Mouse (Mus musculus) splenic B cell, adult 2 months (primary cell): ENCODE measurements around the gene Limch1.

Source experiments
- DNase-seq: peaks from one replicate; pipeline ENCODE4 v3.0.0-alpha.2; 2011; ENCODE audit warnings: low read depth, low spot score
- H3K27me3 ChIP-seq: 2 replicates; pipeline ENCODE4 v1.6.1; 2012; ENCODE audit warnings: mild to moderate bottlenecking, low read length, moderate library complexity, mixed read lengths; ENCODE audit not compliant: control insufficient read depth, poor library complexity, insufficient read depth, severe bottlenecking
- H3K36me3 ChIP-seq: 2 replicates; pipeline ENCODE4 v1.6.1; 2012; ENCODE audit warnings: mild to moderate bottlenecking, low read length, moderate library complexity, mixed read lengths; ENCODE audit not compliant: control insufficient read depth, poor library complexity, insufficient read depth, severe bottlenecking

Gene Limch1

GRCm38 (mm10) chr5:66723626-66724025 is 22.0 kb upstream of the Limch1 start:
- DNase-seq, result no peak
- Histone ChIP-seq H3K36me3 (no peaks in the 10 kb centered on the region), H3K27me3 (no peaks in the 10 kb centered on the region)

GRCm38 (mm10) chr5:66729306-66729705 is 16.3 kb upstream of the Limch1 start:
- H3K27me3 ChIP-seq, result no peaks in the 10 kb centered on the region
- no peak for DNase-seq
- no peaks in the 10 kb centered on the region for H3K36me3 ChIP-seq

DNA sequence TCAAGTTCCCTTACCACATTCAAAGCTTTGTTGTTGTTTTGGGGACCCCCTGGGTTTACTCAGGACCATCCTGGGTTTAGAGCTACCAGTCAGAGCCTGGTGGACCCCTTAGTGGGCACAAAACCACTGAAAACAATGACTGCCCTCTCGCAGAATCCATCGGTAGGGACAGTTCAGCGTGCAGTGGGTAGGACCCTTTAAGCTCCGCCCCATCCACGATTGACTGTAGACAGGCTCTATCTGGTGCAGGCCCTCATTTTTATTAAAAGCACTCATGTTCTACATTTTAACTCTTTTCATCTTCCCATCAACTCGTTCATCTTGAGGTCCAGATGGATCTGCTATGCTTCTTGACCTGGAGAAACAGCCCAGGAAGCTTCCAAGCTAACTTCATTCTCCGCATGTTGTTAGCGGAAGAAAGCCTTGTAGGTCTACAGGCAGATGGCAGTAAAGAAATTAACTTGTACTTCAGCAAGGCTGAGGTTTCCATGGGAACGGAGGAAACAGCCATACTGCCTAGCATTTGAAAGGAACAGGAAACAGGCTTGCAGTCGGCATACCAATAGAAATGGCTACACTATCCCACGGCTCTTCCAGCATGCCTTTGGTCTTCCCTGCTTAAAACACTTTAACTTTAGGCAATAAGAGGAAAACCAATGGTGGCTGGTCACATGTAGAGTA is 14.9 kb upstream of the Limch1 start:
- H3K36me3 ChIP-seq, result no peaks in the 10 kb centered on the region
- no peak for DNase-seq
- no peaks in the 10 kb centered on the region for H3K27me3 ChIP-seq

DNA sequence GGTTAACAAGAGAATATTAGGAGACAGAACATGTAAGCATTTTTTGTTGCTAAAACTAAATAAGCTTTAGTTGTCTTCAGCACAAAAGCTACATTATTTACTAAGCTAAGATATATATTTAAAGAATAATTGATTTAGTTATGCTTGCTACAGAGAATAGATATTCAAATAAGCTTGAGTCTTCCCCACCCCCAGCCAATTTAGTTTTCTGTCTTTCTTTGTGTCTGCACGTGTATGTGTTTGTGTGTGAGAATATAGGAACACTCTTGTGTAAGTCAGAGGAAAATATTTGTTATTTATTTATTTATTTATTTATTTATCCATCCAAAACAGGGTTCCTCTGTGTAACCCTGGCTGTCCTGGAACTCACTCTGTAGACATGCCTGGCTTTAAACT is 14.3 kb upstream of the Limch1 start:
- no peak for DNase-seq
- H3K36me3 ChIP-seq, result no peaks in the 10 kb centered on the region
- no peaks in the 10 kb centered on the region for H3K27me3 ChIP-seq

- no peaks in the 10 kb centered on the region for H3K36me3 ChIP-seq
- no peaks in the 10 kb centered on the region for H3K27me3 ChIP-seq
- no peak for DNase-seq
Measured at GRCm38 (mm10) chr5:66733556-66733955, 12.1 kb upstream of the Limch1 start.

DNA sequence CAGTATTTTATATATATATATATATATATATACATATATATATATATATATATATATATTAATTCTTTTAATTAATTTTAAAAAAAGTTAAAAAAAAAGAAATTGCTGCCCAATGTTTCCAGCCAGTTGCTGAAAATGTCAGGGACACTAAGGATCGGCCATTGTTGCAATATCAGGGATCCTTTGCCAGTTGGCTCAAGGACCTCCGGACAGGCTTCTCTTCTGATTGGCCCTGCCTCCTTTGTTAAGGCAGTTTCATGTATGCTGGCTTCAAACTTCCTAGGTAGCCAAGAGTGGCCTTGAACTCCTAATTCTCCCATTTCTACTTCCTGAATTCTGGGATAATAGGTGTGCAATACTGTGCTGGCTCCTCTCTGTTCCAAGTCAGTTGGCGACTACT is 6.3 kb upstream of the Limch1 start:
- H3K27me3 ChIP-seq, result no peaks in the 10 kb centered on the region
- H3K36me3 ChIP-seq, result no peaks in the 10 kb centered on the region
- no peak for DNase-seq

DNA sequence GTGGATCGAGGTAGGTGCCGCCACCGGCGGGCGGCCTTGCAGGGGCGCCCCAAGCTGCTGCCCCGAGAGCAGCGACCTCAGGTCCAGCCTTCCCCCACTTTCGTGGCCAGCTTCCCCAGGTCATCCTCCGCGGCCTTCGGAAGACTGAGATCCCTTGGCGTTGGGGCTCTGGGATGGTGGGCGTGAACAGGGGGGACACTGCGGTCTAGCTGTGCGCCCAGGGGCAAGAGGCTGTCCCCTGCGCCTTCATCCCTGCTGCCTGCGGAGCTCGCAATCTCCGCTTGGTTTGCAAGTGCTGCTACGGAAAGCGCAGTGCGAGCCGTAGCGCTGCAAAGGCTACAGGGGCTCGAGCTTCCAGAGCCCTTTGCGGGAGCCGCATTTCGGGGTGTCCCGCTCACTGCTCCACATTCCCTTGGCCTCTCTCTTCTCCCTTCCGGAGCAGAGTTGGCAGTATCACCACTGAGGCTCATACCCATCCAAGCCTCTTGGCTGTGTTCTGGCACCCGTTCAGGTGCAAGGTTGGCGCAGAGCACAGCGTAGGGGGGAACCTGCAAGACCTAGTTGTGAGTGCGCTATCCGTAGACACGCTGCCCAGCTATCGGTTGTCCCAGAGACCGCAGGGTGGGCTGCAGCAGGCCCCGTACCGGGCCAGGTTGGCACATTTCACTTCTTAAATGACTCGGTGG is 512 bp downstream of the Limch1 start:
- no peak for DNase-seq
- no peaks in the 10 kb centered on the region for H3K36me3 ChIP-seq
- no peaks in the 10 kb centered on the region for H3K27me3 ChIP-seq

DNA sequence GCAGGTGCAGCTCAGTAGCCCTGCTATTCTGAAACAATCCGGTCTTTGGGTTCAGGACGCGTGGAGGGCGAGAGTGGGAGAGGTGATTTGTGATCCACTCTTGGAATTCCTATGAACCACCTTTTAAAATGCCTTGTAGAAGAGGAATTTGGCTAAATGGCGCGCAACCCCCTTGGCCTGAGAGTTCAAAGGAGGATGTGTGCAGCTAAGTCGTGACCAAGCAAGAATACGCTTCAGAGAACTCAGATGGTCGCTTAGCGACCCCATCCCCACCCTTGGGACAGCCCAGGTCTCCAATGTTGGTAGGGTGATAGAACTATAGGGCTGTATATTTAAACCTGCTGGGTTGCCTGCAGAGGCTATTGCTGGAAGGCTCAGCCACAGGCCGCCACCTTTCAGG is 1.1 kb downstream of the Limch1 start:
- no peak for DNase-seq
- Histone ChIP-seq H3K27me3 (no peaks in the 10 kb centered on the region), H3K36me3 (no peaks in the 10 kb centered on the region)

- Histone ChIP-seq H3K36me3 (no peaks in the 10 kb centered on the region), H3K27me3 (no peaks in the 10 kb centered on the region)
- no peak for DNase-seq
Measured at GRCm38 (mm10) chr5:66747761-66748430, 2.3 kb downstream of the Limch1 start.

GRCm38 (mm10) chr5:66748448-66749115 is 3.0 kb downstream of the Limch1 start:
- H3K27me3 ChIP-seq, result no peaks in the 10 kb centered on the region
- no peak for DNase-seq
- no peaks in the 10 kb centered on the region for H3K36me3 ChIP-seq

DNA sequence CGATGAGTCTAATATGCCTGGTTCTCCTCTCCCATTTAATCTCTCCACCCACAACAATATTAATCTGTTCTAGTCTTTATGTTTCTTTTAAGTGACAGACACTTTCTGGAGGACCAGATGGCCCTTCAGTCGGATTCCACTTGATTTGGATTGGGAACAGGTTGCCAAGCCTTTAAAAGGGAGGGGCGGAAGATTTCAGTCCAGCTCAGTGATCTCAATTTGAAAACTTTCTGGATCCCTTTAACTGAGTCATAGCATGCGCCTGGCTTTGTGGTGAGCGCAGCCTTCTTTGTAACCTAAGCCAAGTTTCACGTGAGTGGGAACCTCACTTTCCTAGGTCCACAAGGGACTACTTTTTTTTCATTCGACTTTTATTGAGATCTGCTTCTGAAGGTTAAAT is 5.0 kb downstream of the Limch1 start:
- Histone ChIP-seq H3K27me3 (no peaks in the 10 kb centered on the region), H3K36me3 (no peaks in the 10 kb centered on the region)
- DNase-seq, result no peak

GRCm38 (mm10) chr5:66751332-66751980 is 5.8 kb downstream of the Limch1 start:
- DNase-seq, result no peak
- Histone ChIP-seq H3K36me3 (no peaks in the 10 kb centered on the region), H3K27me3 (no peaks in the 10 kb centered on the region)

GRCm38 (mm10) chr5:66753620-66754019 is 8.0 kb downstream of the Limch1 start:
- Histone ChIP-seq H3K27me3 (no peaks in the 10 kb centered on the region), H3K36me3 (no peaks in the 10 kb centered on the region)
- DNase-seq, result no peak

DNA sequence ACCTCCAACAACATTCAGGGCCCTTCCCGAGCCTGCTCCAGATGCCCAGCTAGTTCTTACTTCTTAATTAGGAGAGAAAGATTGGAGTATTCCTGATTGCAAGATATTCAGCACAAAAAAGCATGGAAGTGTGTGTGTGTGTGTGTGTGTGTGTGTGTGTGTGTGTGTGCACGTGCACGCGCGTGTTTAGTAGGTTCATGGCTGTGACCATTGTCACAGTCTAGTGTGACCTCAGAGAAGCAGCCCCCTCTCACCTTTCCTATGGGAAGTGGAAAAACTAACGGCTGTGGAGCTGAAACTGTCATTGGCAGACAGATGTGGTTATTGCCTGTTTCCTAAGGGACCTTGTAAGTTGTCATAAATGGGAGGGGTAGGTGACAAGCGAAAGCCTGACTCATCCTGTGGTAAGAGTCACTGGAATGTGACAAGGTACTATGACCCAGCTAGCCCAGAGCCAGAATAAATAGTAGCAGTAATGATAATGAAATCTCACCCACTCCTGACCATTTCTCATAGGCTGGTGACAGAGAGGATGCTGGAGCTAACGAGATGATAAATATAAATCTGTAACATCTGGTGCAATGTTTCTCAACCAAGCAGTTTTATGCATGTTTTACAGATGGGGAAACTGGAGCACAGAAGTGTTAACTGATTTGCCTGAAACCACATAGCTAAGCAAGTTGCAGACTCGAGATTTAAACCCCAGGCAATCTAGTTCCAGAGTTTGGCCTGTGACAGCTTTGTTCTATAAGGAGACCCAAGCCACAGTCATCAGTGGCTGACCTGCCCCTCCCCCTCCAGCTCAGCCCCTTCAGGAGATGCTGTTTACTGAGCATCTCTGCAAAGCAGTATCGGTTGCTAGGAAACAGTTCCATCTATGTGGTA is 11.4 kb downstream of the Limch1 start:
- no peaks in the 10 kb centered on the region for H3K27me3 ChIP-seq
- peak; percentile 2 for DNase-seq
- no peaks in the 10 kb centered on the region for H3K36me3 ChIP-seq
